In the genomic region with DNA sequence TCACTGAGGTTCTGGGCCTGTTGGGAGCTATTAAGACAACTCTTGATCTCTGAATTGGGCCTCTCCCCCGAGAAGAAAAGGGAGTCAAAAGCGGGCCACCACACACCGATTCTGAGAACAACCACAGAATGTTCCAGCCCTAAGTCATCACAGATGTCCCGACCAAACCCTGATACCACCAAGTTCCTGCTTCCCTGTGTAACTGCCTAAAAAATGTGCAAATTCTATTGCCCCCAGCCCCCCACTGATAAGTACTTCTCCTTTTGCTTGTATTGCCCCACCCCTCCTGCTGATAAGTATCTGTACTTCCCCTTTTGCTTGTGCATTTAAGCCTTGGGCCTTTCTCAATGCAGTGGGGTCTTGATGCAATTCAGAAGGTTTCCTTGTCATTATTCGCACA, we compare ENCODE assay signal across 22 mouse cellular contexts. TPM values are rescaled to one million over a fixed set of nuclear protein-coding genes. Genes with fewer than 3 reads are reported as not detected.
DNase-seq lines count a peak whose midpoint lies in the region; ATAC-seq and TF ChIP-seq lines count a peak whose summit lies in the region.
"Not testable (repeated sequence)": the region's sequence is repeated elsewhere in the genome, so short reads cannot be mapped to it uniquely, and the experiment has no call there.
"Had no signal": no experiment of that assay in that cellular context is flagged by ENCODE, and none has a peak within 500 bp of the region (broad histone marks: within the 10 kb centered on the region; RNA-seq: fewer than 3 reads in every experiment).

No protein-coding gene starts in this region.

- H3K36me3 ChIP-seq in MEL (ENCODE audit: control insufficient read depth in 1 of 2, insufficient read depth in 2 of 2, low read length in 2 of 2); liver, embryonic 11.5 days (ENCODE audit: control insufficient read depth, insufficient read depth, low read length); liver, embryonic 13.5 days; liver, embryonic 15.5 days (replicated peaks); midbrain, embryonic 11.5 days (ENCODE audit: control insufficient read depth, insufficient read depth, low read length): not testable (repeated sequence)

- ATAC-seq in liver, embryonic 11.5 days (replicated peaks; ENCODE audit: low FRiP score); liver, embryonic 13.5 days (ENCODE audit: low read depth); liver, embryonic 15.5 days (ENCODE audit: insufficient read depth); midbrain, embryonic 11.5 days (ENCODE audit: low FRiP score): not testable (repeated sequence)

- H3K79me2 ChIP-seq in MEL (ENCODE audit: control insufficient read depth, insufficient read depth, low read length, poor library complexity) = not testable (repeated sequence)

- WGBS in liver, embryonic 11.5 days = 64% methylated on average over 5 of the region's 5 CpGs
- WGBS in liver, embryonic 13.5 days (ENCODE audit: insufficient replicate concordance) = 52% methylated on average over 5 of the region's 5 CpGs
- 42% methylated on average over 5 of the region's 5 CpGs for WGBS in liver, embryonic 15.5 days (ENCODE audit: insufficient replicate concordance)
- whole genome bisulfite sequencing in midbrain, embryonic 11.5 days = 89% methylated on average over 5 of the region's 5 CpGs

- not testable (repeated sequence) for TF ChIP-seq CTCF in MEL (IDR thresholded peaks at IDR 0.05 in 2 of 3, conservative IDR thresholded peaks at IDR 0.05 in 1 of 3; ENCODE audit: control insufficient read depth in 1 of 3, insufficient read depth in 1 of 3, low read depth in 2 of 3, low read length in 3 of 3, poor library complexity in 1 of 3, severe bottlenecking in 1 of 3)

- not testable (repeated sequence) for H3K27me3 ChIP-seq in MEL (ENCODE audit: control insufficient read depth in 1 of 2, insufficient read depth in 2 of 2, low read length in 2 of 2); liver, embryonic 11.5 days (replicated peaks; ENCODE audit: control insufficient read depth, insufficient read depth, low read length); liver, embryonic 13.5 days; liver, embryonic 15.5 days; midbrain, embryonic 11.5 days (ENCODE audit: control insufficient read depth, insufficient read depth, low read length)

- H3K4me2 ChIP-seq in liver, embryonic 11.5 days; liver, embryonic 13.5 days; liver, embryonic 15.5 days; midbrain, embryonic 11.5 days: not testable (repeated sequence)

- not testable (repeated sequence) for TF ChIP-seq RAD21 in MEL (IDR thresholded peaks at IDR 0.05; ENCODE audit: low read depth, low read length)

- TF ChIP-seq POLR2A in MEL (IDR thresholded peaks at IDR 0.05; ENCODE audit: control insufficient read depth in 1 of 2, insufficient read depth in 1 of 2, low read depth in 1 of 2, low read length in 2 of 2, poor library complexity in 1 of 2) = 0 out of 4 replicates have a peak, but pooled peaks of 1 of the 2 experiments have one; percentile 21

- not testable (repeated sequence) for H3K9ac ChIP-seq in MEL (ENCODE audit: control insufficient read depth, low read depth, low read length, poor library complexity, severe bottlenecking); liver, embryonic 11.5 days (ENCODE audit: low read depth, low read length); liver, embryonic 13.5 days; liver, embryonic 15.5 days; midbrain, embryonic 11.5 days (ENCODE audit: low read length)

- H3K9me3 ChIP-seq in MEL (replicated peaks; ENCODE audit: insufficient read depth, low read length); liver, embryonic 11.5 days (ENCODE audit: control insufficient read depth, low read length); liver, embryonic 13.5 days (replicated peaks); liver, embryonic 15.5 days (replicated peaks); midbrain, embryonic 11.5 days (ENCODE audit: control insufficient read depth, low read length): not testable (repeated sequence)

- not testable (repeated sequence) for H3K4me1 ChIP-seq in MEL (ENCODE audit: control insufficient read depth in 1 of 2, insufficient read depth in 2 of 2, low read length in 2 of 2); midbrain, embryonic 11.5 days (ENCODE audit: control insufficient read depth, insufficient read depth, low read length)
- peaks cover 14% of the 10 kb centered on the region for H3K4me1 ChIP-seq in liver, embryonic 11.5 days (replicated peaks; ENCODE audit: control insufficient read depth, insufficient read depth, low read length)
- peaks cover 56% of the 10 kb centered on the region for H3K4me1 ChIP-seq in liver, embryonic 13.5 days (replicated peaks)
- peaks cover 48% of the 10 kb centered on the region for H3K4me1 ChIP-seq in liver, embryonic 15.5 days (replicated peaks)

- DNase-seq in 416B (ENCODE audit: low read depth) = peak; percentile 72
- peak; percentile 92 for DNase-seq in MEL (ENCODE audit: low read depth, low spot score)
- peak; percentile 30 for DNase-seq in R1 (ENCODE audit: low read depth, low spot score)
- not testable (repeated sequence) for DNase-seq in liver, embryonic 11.5 days (ENCODE audit: low spot score); liver, embryonic 13.5 days
- peak; percentile 77 for DNase-seq in midbrain, embryonic 11.5 days (ENCODE audit: low spot score, missing footprints)

- peak; percentile 61 to 87; a peak in 3 of 4 replicates for TF ChIP-seq EP300 in MEL (IDR thresholded peaks at IDR 0.05; ENCODE audit: low read depth in 1 of 2, low read length in 2 of 2)

- peak overlapping the region; percentile 86 for H3K27ac ChIP-seq in MEL (ENCODE audit: control insufficient read depth, low read depth, low read length)
- H3K27ac ChIP-seq in liver, embryonic 11.5 days (ENCODE audit: low read depth, low read length) = peak overlapping the region; percentile 43; the same call in 1 of the 2 replicates
- peak overlapping the region; percentile 21; the same call in 1 of the 2 replicates for H3K27ac ChIP-seq in liver, embryonic 13.5 days
- peak overlapping the region; percentile 61; the same call in 1 of the 2 replicates for H3K27ac ChIP-seq in liver, embryonic 15.5 days (replicated peaks)
- not testable (repeated sequence) for H3K27ac ChIP-seq in midbrain, embryonic 11.5 days (ENCODE audit: low read depth, low read length)

- not testable (repeated sequence) for H3K4me3 ChIP-seq in MEL (ENCODE audit: control insufficient read depth in 1 of 2, insufficient read depth in 1 of 2, low read depth in 2 of 2, low read length in 2 of 2); liver, embryonic 11.5 days (ENCODE audit: low read depth, low read length); liver, embryonic 13.5 days (replicated peaks); liver, embryonic 15.5 days (replicated peaks); midbrain, embryonic 11.5 days (ENCODE audit: low read depth, low read length)

RNA-seq across cellular contexts. Expression of a gene that starts 1.7 kb away (rescaled TPM):
- 7.4 TPM in 1 of 2 replicates, not detected in the other for total RNA-seq in MEL (2012; rRNA removed)
- polyA plus RNA-seq in MEL (2012; ENCODE audit: insufficient read depth in 1 of 2, insufficient read length in 2 of 2, low read depth in 1 of 2, low replicate concordance in 2 of 2, missing spikeins in 1 of 2) = under 1 TPM in 1 of 2 experiments, not detected in 1; 0.65 TPM
- 5.5 and 6.1 TPM in 2 replicates for polyA plus RNA-seq in liver, embryonic 11.5 days (2014; fragmentation: Nextera tagmentation; extraction: Ambion mirVana)
- polyA plus RNA-seq in liver, embryonic 13.5 days (2015; fragmentation: Nextera tagmentation; extraction: Ambion mirVana) = 7.7 and 11.2 TPM in 2 replicates
- 7.7 and 8.0 TPM in 2 replicates for polyA plus RNA-seq in liver, embryonic 15.5 days (2015; fragmentation: Nextera tagmentation; extraction: Ambion mirVana)
- 1.1 and 3.8 TPM in 2 replicates for polyA plus RNA-seq in midbrain, embryonic 11.5 days (2014; fragmentation: Nextera tagmentation; extraction: Ambion mirVana)
- total RNA-seq: G1E had no signal
- polyA plus RNA-seq: erythroblast, embryonic 14.5 days had no signal

RNA-seq across cellular contexts. Expression of a gene that starts 6.3 kb away (rescaled TPM):
- 251 and 270 TPM in 2 replicates for total RNA-seq in MEL (2012; rRNA removed)
- 100 to 1,000 TPM in 1 of 2 experiments, not detected in 1; 369 TPM for polyA plus RNA-seq in MEL (2012; ENCODE audit: insufficient read depth in 1 of 2, insufficient read length in 2 of 2, low read depth in 1 of 2, low replicate concordance in 2 of 2, missing spikeins in 1 of 2)
- 733 and 765 TPM in 2 replicates for polyA plus RNA-seq in liver, embryonic 11.5 days (2014; fragmentation: Nextera tagmentation; extraction: Ambion mirVana)
- 629 and 652 TPM in 2 replicates for polyA plus RNA-seq in liver, embryonic 13.5 days (2015; fragmentation: Nextera tagmentation; extraction: Ambion mirVana)
- 752 and 794 TPM in 2 replicates for polyA plus RNA-seq in liver, embryonic 15.5 days (2015; fragmentation: Nextera tagmentation; extraction: Ambion mirVana)
- 337 and 342 TPM in 2 replicates for polyA plus RNA-seq in midbrain, embryonic 11.5 days (2014; fragmentation: Nextera tagmentation; extraction: Ambion mirVana)

RNA-seq across cellular contexts. Expression of a gene that starts 15.3 kb away (rescaled TPM):
- not detected in 2 replicates for total RNA-seq in MEL (2012; rRNA removed)
- under 1 TPM in 1 of 2 experiments, not detected in 1; 0.84 TPM for polyA plus RNA-seq in MEL (2012; ENCODE audit: insufficient read depth in 1 of 2, insufficient read length in 2 of 2, low read depth in 1 of 2, low replicate concordance in 2 of 2, missing spikeins in 1 of 2)
- 14.6 and 16.7 TPM in 2 replicates for polyA plus RNA-seq in liver, embryonic 11.5 days (2014; fragmentation: Nextera tagmentation; extraction: Ambion mirVana)
- 28.0 and 28.3 TPM in 2 replicates for polyA plus RNA-seq in liver, embryonic 13.5 days (2015; fragmentation: Nextera tagmentation; extraction: Ambion mirVana)
- 77.6 and 97.4 TPM in 2 replicates for polyA plus RNA-seq in liver, embryonic 15.5 days (2015; fragmentation: Nextera tagmentation; extraction: Ambion mirVana)
- polyA plus RNA-seq in midbrain, embryonic 11.5 days (2014; fragmentation: Nextera tagmentation; extraction: Ambion mirVana) = not detected in 2 replicates
- polyA plus RNA-seq: brain, embryonic 14.5 days; embryonic facial prominence, embryonic 11.5 days; forebrain, embryonic 10.5 days; forebrain, embryonic 12.5 days; forebrain, embryonic 14.5 days; forebrain, embryonic 16.5 days; Patski had no signal

RNA-seq across cellular contexts. Expression of a gene that starts 31.5 kb away (rescaled TPM):
- total RNA-seq in MEL (2012; rRNA removed) = 235 and 267 TPM in 2 replicates
- 100 to 1,000 TPM in 1 of 2 experiments, not detected in 1; 218 TPM for polyA plus RNA-seq in MEL (2012; ENCODE audit: insufficient read depth in 1 of 2, insufficient read length in 2 of 2, low read depth in 1 of 2, low replicate concordance in 2 of 2, missing spikeins in 1 of 2)
- polyA plus RNA-seq in liver, embryonic 11.5 days (2014; fragmentation: Nextera tagmentation; extraction: Ambion mirVana) = 232 and 234 TPM in 2 replicates
- 171 and 174 TPM in 2 replicates for polyA plus RNA-seq in liver, embryonic 13.5 days (2015; fragmentation: Nextera tagmentation; extraction: Ambion mirVana)
- 152 and 163 TPM in 2 replicates for polyA plus RNA-seq in liver, embryonic 15.5 days (2015; fragmentation: Nextera tagmentation; extraction: Ambion mirVana)
- 180 TPM in 2 replicates for polyA plus RNA-seq in midbrain, embryonic 11.5 days (2014; fragmentation: Nextera tagmentation; extraction: Ambion mirVana)

RNA-seq across cellular contexts. Expression of a gene that starts 37.3 kb away (rescaled TPM):
- not detected in 2 replicates for total RNA-seq in MEL (2012; rRNA removed)
- polyA plus RNA-seq in MEL (2012; ENCODE audit: insufficient read depth in 1 of 2, insufficient read length in 2 of 2, low read depth in 1 of 2, low replicate concordance in 2 of 2, missing spikeins in 1 of 2) = under 1 TPM in 1 of 2 experiments, not detected in 1; 0.14 TPM
- 0.51 and 0.52 TPM in 2 replicates for polyA plus RNA-seq in liver, embryonic 11.5 days (2014; fragmentation: Nextera tagmentation; extraction: Ambion mirVana)
- 0.43 and 0.67 TPM in 2 replicates for polyA plus RNA-seq in liver, embryonic 13.5 days (2015; fragmentation: Nextera tagmentation; extraction: Ambion mirVana)
- 0.29 and 0.38 TPM in 2 replicates for polyA plus RNA-seq in liver, embryonic 15.5 days (2015; fragmentation: Nextera tagmentation; extraction: Ambion mirVana)
- polyA plus RNA-seq in midbrain, embryonic 11.5 days (2014; fragmentation: Nextera tagmentation; extraction: Ambion mirVana) = not detected in 2 replicates
- total RNA-seq: adrenal gland, adult 2 months; adrenal gland, postnatal 25 days; common myeloid progenitor, adult 5-6 weeks; G1E had no signal
- polyA plus RNA-seq: adrenal gland, adult 2 months; brain, embryonic 14.5 days; C2C12; embryonic facial prominence, embryonic 11.5 days; embryonic facial prominence, embryonic 13.5 days; embryonic facial prominence, embryonic 15.5 days; erythroblast, embryonic 14.5 days; forebrain, embryonic 10.5 days; forebrain, embryonic 12.5 days; forebrain, embryonic 14.5 days; forebrain, embryonic 16.5 days; G1E; Patski had no signal
